Mouse (Mus musculus): ENCODE measurements around the gene Lrg1. TPM values are rescaled to one million over a fixed set of nuclear protein-coding genes. Genes with fewer than 3 reads are reported as not detected.
A peak's percentile ranks its signal among the peaks of the same experiment; 100 is the strongest.

Lrg1 gene
- polyA plus RNA-seq, 1 experiment from 2014 or later: 0.17 TPM

DNA sequence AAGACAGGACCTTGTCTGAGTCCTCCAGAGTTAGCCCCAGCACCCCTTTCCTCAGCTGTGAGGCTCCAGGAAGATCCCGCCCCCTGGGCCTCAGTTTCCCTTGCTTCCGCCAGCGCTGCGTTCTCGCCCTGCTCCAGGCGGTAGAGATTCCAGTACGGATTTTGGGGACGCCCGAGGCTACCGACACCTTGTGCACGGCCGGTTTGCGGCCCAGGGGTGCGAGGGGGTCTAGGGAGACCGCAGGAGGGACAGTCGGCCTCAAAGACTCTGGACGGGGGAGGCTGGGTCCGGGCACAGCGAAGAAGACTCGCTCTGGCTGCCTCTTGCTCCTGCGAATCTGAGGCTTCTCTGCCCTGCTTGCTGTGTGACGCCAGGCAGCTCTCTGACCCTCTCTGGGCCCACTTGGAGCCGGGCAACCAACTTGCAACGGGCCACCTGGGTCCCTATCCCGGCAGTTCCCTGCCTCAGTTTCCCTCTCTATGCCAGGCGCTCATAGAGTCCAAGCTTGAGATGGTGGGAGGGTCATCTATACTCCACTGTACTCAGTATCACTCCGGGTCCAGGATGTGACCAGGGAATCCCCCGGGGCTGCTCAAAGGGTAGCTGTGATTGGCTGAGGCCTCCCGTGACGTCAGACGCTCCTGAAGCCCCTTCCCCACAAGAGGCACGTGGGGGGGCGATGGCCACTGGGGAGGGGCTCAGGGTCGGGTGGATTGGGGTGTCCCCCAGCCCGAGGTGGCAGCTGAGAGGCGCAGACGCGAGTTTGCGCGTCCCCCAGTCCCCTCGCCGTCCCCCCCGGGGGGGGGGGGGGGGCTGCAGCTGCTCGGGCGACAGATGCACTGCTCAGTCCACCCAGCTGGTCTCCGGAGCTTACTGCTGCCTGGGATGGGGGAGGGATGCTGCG lies 20.2 kb upstream of the Lrg1 start:
- H3K9ac ChIP-seq (ENCODE audit: low read length): peak overlapping the region; percentile 45
- DNase-seq (ENCODE audit: low spot score): peak; percentile 75
- WGBS: under 1% methylated on average over 36 of the region's 47 CpGs
- no peaks in the 10 kb centered on the region for H3K9me3 ChIP-seq (ENCODE audit: control insufficient read depth, low read length)
- H3K27ac ChIP-seq (ENCODE audit: low read depth, low read length): no peak overlapping the region
- H3K4me1 ChIP-seq (replicated peaks; ENCODE audit: control insufficient read depth, insufficient read depth, low read length): peaks cover 12% of the 10 kb centered on the region
- peak overlapping the region; percentile 62 for H3K4me2 ChIP-seq (ENCODE audit: low read depth, low read length, severe bottlenecking)
- H3K36me3 ChIP-seq (ENCODE audit: control insufficient read depth, insufficient read depth, low read length): no peaks in the 10 kb centered on the region
- H3K4me3 ChIP-seq (ENCODE audit: low read depth, low read length): peak overlapping the region; percentile 30
- peak; percentile 58 for ATAC-seq (replicated peaks; ENCODE audit: low FRiP score)
- H3K27me3 ChIP-seq (ENCODE audit: control insufficient read depth, insufficient read depth, low read length): peaks cover 37% of the 10 kb centered on the region

DNA sequence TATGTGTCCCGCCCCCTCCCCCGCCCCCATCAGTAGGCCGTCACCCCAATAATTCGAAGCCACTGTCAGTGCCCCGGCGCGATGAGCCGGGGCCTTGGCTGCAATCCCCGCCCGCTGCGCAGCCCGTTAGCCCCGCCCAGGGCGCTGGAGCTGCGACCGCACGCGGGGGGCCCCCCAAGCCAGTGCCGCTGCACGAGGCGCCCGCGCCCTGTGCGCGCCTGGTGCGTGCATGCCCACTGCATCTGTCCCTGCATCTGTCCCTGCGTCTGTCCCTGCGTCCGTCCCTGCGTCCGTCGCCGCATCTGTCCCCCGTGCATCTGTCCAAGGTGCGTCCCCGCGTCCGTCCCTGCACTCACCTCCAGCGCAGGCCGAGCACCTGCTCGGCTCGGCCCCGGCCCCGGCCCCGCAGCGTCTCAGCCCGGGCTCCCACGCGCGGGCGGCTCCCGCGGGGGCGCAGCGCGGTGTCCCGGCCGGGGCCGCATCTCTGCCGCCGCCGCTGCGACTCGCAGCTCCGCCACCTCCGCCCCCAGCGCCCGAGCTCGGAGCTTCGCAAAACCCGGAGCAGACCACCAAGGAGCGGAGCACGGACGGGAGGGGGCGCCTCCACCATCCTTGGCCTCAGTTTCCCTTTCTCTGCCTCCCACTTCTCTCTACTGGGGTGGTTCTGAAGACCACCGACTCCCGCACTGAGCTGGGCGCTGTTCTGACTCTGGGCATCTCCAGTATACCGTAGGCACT lies 18.2 kb upstream of the Lrg1 start, which contains the start of gene Sema6b:
Gene Sema6b, minus strand, starts transcription at position 486 of the 738 bp plus-strand sequence.
- Histone ChIP-seq H3K4me1 (replicated peaks; ENCODE audit: control insufficient read depth, insufficient read depth, low read length) (peaks cover 12% of the 10 kb centered on the region), H3K36me3 (ENCODE audit: control insufficient read depth, insufficient read depth, low read length) (no peaks in the 10 kb centered on the region), H3K27ac (ENCODE audit: low read depth, low read length) (no peak within 1 kb of the TSS), H3K27me3 (ENCODE audit: control insufficient read depth, insufficient read depth, low read length) (peaks cover 37% of the 10 kb centered on the region), H3K4me3 (ENCODE audit: low read depth, low read length) (peak within 1 kb of the TSS; percentile 61), H3K9me3 (ENCODE audit: control insufficient read depth, low read length) (no peaks in the 10 kb centered on the region), H3K4me2 (ENCODE audit: low read depth, low read length, severe bottlenecking) (peak within 1 kb of the TSS; percentile 91), H3K9ac (ENCODE audit: low read length) (peak within 1 kb of the TSS; percentile 50)
- DNase-seq (ENCODE audit: low spot score) (peak; percentile 84), ATAC-seq (replicated peaks; ENCODE audit: low FRiP score) (peak; percentile 45)
- WGBS: 1% methylated on average over 62 of the region's 79 CpGs

DNA sequence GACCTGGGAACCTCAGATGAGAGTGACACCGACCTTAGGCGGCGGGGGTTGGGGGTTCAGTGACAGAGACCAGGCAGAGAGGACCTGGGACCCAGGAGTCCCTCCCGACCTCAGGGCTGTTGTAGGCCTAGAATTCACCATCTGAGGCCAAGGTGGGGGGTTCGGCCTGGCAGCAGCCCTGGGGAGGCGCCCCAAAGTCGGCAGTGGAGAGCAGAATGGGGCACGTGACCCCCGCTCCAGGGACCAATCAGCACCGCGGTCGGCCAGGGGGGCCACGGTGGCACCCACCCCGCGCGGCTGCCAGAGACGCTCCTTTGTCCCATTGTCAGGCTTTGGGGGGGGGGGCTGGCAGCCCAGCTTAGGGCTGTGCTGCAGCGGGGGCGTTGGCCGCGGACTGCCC lies 17.6 kb upstream of the Lrg1 start:
- peak overlapping the region; percentile 61 for H3K4me3 ChIP-seq (ENCODE audit: low read depth, low read length)
- 3% methylated on average over 16 of the region's 21 CpGs for WGBS
- peak overlapping the region; percentile 50 for H3K9ac ChIP-seq (ENCODE audit: low read length)
- H3K4me2 ChIP-seq (ENCODE audit: low read depth, low read length, severe bottlenecking): peak overlapping the region; percentile 91
- H3K4me1 ChIP-seq (replicated peaks; ENCODE audit: control insufficient read depth, insufficient read depth, low read length): peaks cover 12% of the 10 kb centered on the region
- DNase-seq (ENCODE audit: low spot score) (no peak), ATAC-seq (replicated peaks; ENCODE audit: low FRiP score) (peak; percentile 16; the same call in 1 of the 2 replicates)
- peaks cover 37% of the 10 kb centered on the region for H3K27me3 ChIP-seq (ENCODE audit: control insufficient read depth, insufficient read depth, low read length)
- no peaks in the 10 kb centered on the region for H3K36me3 ChIP-seq (ENCODE audit: control insufficient read depth, insufficient read depth, low read length)
- H3K27ac ChIP-seq (ENCODE audit: low read depth, low read length): no peak overlapping the region
- no peaks in the 10 kb centered on the region for H3K9me3 ChIP-seq (ENCODE audit: control insufficient read depth, low read length)

DNA sequence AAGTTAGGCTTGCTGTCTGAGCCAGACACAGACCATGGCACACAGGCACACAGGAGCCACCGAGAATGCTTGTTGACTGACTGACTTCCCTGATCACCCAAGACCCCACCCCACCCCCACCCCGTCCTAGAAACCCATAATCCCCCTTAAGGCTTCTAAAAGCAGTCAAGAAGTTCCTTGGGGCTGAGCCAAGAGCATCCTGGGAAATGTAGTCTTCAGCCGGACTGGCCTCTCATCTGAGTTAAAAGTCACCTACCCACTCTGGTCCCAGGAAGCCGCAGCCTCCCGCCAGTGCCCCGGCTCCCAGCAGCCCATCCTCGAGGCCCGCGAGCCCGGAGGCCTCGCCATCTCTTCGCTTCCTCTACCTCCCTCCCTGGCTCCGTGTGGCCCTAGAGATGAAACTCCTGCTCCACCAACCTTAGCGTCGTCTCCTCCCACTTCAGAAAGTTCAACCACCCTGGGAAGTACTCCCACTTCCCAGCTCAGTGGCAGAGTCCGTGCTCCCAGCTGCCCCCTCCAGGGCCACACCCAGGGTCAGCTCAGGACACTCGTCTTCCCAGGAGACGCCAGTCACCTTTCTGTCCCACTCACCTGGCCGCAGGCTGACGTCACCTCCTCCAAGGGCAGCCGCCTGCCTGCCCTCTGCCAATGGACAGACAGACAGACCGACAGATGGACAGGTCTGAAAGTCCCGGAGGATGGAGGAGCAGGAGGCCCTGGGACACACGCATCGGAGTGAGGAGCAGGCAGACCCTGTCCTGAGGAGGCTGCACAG lies 16.2 kb upstream of the Lrg1 start:
- Histone ChIP-seq H3K4me3 (ENCODE audit: low read depth, low read length) (no peak overlapping the region), H3K27ac (ENCODE audit: low read depth, low read length) (no peak overlapping the region), H3K4me2 (ENCODE audit: low read depth, low read length, severe bottlenecking) (no peak overlapping the region), H3K4me1 (replicated peaks; ENCODE audit: control insufficient read depth, insufficient read depth, low read length) (peaks cover 15% of the 10 kb centered on the region), H3K36me3 (ENCODE audit: control insufficient read depth, insufficient read depth, low read length) (no peaks in the 10 kb centered on the region), H3K9me3 (ENCODE audit: control insufficient read depth, low read length) (no peaks in the 10 kb centered on the region), H3K9ac (ENCODE audit: low read length) (no peak overlapping the region), H3K27me3 (ENCODE audit: control insufficient read depth, insufficient read depth, low read length) (peaks cover 37% of the 10 kb centered on the region)
- no peak for ATAC-seq (replicated peaks; ENCODE audit: low FRiP score)
- no peak for DNase-seq (ENCODE audit: low spot score)
- 16% methylated on average over 25 of the region's 25 CpGs for WGBS

DNA sequence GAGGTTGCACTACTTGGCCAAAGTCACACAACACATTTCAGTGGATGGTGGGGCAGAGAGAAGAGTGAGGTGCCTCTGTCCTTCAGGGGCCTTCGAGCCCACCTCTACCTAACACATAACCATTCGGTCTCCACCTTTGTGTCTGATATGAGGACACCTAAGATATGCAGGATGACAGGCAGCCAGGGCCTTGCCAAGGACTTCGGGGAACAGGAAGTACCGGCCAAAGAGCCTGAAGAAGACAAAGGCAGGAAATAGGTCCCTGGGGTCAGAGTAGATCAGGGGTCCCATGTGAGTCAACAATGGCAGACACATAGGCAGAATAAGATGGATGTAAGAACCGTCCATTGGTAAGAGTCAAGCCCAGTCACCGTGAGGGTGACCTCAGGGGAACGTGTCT lies 14.8 kb upstream of the Lrg1 start:
- Histone ChIP-seq H3K9ac (ENCODE audit: low read length) (no peak overlapping the region), H3K36me3 (ENCODE audit: control insufficient read depth, insufficient read depth, low read length) (no peaks in the 10 kb centered on the region), H3K4me2 (ENCODE audit: low read depth, low read length, severe bottlenecking) (no peak overlapping the region), H3K27ac (ENCODE audit: low read depth, low read length) (no peak overlapping the region), H3K27me3 (ENCODE audit: control insufficient read depth, insufficient read depth, low read length) (peaks cover 33% of the 10 kb centered on the region), H3K9me3 (ENCODE audit: control insufficient read depth, low read length) (no peaks in the 10 kb centered on the region), H3K4me3 (ENCODE audit: low read depth, low read length) (no peak overlapping the region), H3K4me1 (replicated peaks; ENCODE audit: control insufficient read depth, insufficient read depth, low read length) (peaks cover 5% of the 10 kb centered on the region; the same call in 1 of the 2 replicates)
- DNase-seq (ENCODE audit: low spot score): no peak
- 89% methylated on average over 7 of the region's 7 CpGs for WGBS
- no peak for ATAC-seq (replicated peaks; ENCODE audit: low FRiP score)

DNA sequence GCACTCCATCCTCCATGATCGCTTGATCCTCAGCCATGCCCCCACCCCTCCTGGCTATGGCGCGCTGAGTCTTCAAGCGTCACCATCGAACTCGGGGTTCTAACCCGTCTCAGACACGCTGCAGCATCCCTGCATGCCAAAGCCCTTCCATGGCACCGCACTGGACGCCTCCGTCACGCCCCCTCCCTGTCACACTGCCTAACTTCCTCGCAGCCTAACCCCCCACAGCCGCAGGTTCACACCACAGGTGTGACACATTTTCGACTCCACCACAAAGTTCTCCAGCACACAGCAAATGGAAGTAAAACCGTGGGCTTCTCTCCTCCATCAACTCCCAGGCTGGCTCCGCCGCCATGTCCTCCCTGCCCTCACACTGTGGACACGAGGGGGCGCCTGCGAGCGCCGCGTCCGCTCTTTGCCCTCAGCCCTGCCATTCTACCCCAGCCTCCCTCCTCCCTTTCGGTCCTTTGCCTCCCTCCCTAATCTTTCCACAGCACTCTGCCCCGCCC lies 12.7 kb upstream of the Lrg1 start:
- H3K9me3 ChIP-seq (ENCODE audit: control insufficient read depth, low read length): no peaks in the 10 kb centered on the region
- no peak overlapping the region for H3K9ac ChIP-seq (ENCODE audit: low read length)
- H3K4me2 ChIP-seq (ENCODE audit: low read depth, low read length, severe bottlenecking): peak overlapping the region; percentile 40
- peaks cover 15% of the 10 kb centered on the region for H3K27me3 ChIP-seq (ENCODE audit: control insufficient read depth, insufficient read depth, low read length)
- ATAC-seq (replicated peaks; ENCODE audit: low FRiP score) (peak; percentile 14), DNase-seq (ENCODE audit: low spot score) (peak; percentile 83)
- peaks cover 2% of the 10 kb centered on the region; the same call in 1 of the 2 replicates for H3K4me1 ChIP-seq (replicated peaks; ENCODE audit: control insufficient read depth, insufficient read depth, low read length)
- no peaks in the 10 kb centered on the region for H3K36me3 ChIP-seq (ENCODE audit: control insufficient read depth, insufficient read depth, low read length)
- peak overlapping the region; percentile 1 for H3K4me3 ChIP-seq (ENCODE audit: low read depth, low read length)
- no peak overlapping the region for H3K27ac ChIP-seq (ENCODE audit: low read depth, low read length)
- 2% methylated on average over 27 of the region's 27 CpGs for whole genome bisulfite sequencing

DNA sequence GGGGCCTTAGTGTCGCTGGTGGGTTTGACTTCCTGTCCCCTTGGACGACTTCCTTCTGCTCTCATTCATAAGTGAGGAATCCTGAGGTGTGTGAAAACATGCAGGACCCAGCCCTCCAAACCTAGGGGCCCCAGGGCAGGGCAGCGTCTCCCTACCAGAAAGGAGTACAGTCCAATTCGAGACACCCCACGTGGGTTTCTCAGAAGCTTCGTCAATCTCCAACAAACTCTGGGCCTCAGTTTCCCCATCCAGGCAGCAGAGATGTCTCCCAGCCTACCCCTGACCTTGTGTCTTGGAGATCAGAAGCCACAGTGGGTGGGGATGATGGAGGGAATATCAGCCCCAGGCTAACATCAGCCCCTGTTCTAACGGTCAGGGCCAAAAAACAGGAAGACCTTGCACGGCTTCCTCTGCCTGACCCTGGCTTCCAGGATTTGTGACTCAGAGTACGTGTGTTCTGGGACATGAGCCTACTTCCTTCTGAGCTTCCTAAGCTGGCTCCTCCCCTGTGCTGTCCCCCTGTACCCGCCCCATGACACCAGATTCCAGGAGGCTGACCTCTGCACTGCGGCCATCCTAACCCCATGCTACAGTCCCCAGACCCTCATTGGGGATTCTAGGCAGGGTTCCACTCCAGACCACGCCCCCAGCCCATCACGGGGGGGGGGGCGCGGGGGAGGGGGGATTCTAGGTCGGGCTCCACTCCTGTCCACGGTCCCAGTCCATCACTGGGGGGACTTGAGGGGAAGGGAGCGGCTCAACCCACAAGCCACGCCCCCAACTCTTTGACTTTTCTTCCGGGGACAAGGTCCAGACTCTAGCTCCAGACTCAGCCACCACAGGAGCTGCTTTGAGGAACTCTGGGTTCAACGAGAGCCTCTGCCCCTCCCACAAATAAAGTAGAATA lies 11.9 kb upstream of the Lrg1 start:
- ATAC-seq (replicated peaks; ENCODE audit: low FRiP score): peak; percentile 25; the same call in 1 of the 2 replicates
- no peak overlapping the region for H3K27ac ChIP-seq (ENCODE audit: low read depth, low read length)
- WGBS: 19% methylated on average over 19 of the region's 21 CpGs

More for the DNA sequence above, 11.9 kb upstream of the Lrg1 start:
- peak overlapping the region; percentile 40 for H3K4me2 ChIP-seq (ENCODE audit: low read depth, low read length, severe bottlenecking)
- peaks cover 7% of the 10 kb centered on the region for H3K27me3 ChIP-seq (ENCODE audit: control insufficient read depth, insufficient read depth, low read length)
- no peak for DNase-seq (ENCODE audit: low spot score)
- H3K9ac ChIP-seq (ENCODE audit: low read length): no peak overlapping the region
- H3K4me3 ChIP-seq (ENCODE audit: low read depth, low read length): peak overlapping the region; percentile 1; the same call in 1 of the 2 replicates
- no peaks in the 10 kb centered on the region for H3K36me3 ChIP-seq (ENCODE audit: control insufficient read depth, insufficient read depth, low read length)
- H3K4me1 ChIP-seq (replicated peaks; ENCODE audit: control insufficient read depth, insufficient read depth, low read length): peaks cover 2% of the 10 kb centered on the region; the same call in 1 of the 2 replicates
- H3K9me3 ChIP-seq (ENCODE audit: control insufficient read depth, low read length): no peaks in the 10 kb centered on the region

All from forebrain, embryonic 11.5 days (tissue).